Mouse (Mus musculus): ENCODE results near the gene Rgl1. TPM values are rescaled to one million over a fixed set of nuclear protein-coding genes. Genes with fewer than 3 reads are reported as not detected.
A peak's percentile ranks its signal among the peaks of the same experiment; 100 is the strongest.

The Rgl1 gene
- total and polyA plus RNA-seq, 2 experiments: 4.2 to 10.2 TPM

DNA sequence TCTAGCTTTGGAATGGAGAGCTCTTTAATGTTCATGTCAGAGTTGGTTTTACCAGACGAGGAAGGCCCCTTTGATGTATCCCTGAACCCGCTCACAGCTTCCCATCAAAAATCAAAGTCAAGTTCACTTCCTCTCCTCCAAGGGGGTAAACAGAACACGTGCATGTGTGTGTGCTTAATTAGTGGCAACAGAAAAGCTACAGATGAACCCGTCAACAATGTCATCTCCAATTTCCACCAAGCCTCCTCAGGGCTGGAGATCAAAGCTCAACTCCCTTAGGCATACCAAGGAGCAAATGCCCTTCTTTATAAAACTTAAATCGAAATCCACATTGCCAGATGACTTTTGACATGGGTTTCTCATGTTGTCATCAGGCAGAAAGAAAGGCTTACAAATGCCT, 191.1 kb downstream of the Rgl1 start:
- Histone ChIP-seq H3K4me3 (ENCODE audit: insufficient read depth, low read depth, low read length) (no peak overlapping the region), H3K4me1 (ENCODE audit: control insufficient read depth, insufficient read depth, low read length) (peaks cover 32% of the 10 kb centered on the region), H3K27me3 (ENCODE audit: control insufficient read depth, insufficient read depth, low read length) (no peaks in the 10 kb centered on the region), H3K79me2 (ENCODE audit: control insufficient read depth, insufficient read depth, low read length) (peaks cover 3% of the 10 kb centered on the region; the same call in 1 of the 2 replicates), H3K27ac (replicated peaks; ENCODE audit: insufficient read depth, low read depth, low read length) (no peak overlapping the region), H3K9ac (ENCODE audit: low read depth, low read length) (no peak overlapping the region), H3K36me3 (ENCODE audit: control insufficient read depth, insufficient read depth, low read length) (no peaks in the 10 kb centered on the region)
- DNase-seq (ENCODE audit: extremely low read depth, low read depth, low spot score): no peak
- no peak for TF ChIP-seq CTCF (IDR thresholded peaks at IDR 0.05; ENCODE audit: low read depth, low read length)
- no peak for TF ChIP-seq POLR2A (IDR thresholded peaks at IDR 0.05; ENCODE audit: extremely low read depth, insufficient read depth, low read length)
- 76% methylated on average over 5 of the region's 5 CpGs for WGBS

DNA sequence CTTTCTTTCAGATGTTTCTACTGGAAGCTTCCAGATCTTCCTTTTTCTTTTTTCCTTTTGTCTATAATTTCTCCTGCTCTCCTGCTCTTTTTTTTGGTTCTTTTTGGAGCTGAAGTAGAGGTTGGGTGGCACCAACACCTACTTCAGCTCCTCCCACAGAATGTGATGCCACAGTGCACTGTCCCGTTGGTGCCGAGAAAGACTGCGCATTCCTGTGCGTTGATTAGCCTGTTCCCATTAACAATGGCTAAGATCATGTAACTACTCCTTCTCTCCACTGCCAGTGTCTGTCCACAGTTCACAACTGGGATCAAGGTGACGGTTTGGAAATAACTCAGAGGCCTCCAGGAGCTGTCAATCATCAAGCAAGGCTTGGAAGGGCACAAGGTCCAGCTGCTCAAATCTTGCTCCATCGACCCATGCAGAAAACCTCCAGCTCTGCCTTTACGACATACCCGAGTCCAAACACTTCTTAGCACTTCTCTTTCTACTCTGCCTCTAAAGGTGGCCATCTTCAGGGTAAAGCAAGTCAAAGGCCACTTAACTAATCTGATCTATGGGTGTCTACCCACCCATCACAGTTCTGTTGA, 192.6 kb downstream of the Rgl1 start:
- H3K27ac ChIP-seq (replicated peaks; ENCODE audit: insufficient read depth, low read depth, low read length): peak overlapping the region; percentile 50
- peaks cover 27% of the 10 kb centered on the region for H3K4me1 ChIP-seq (ENCODE audit: control insufficient read depth, insufficient read depth, low read length)
- 61% methylated on average over 8 of the region's 8 CpGs for WGBS
- no peak for DNase-seq (ENCODE audit: extremely low read depth, low read depth, low spot score)
- H3K27me3 ChIP-seq (ENCODE audit: control insufficient read depth, insufficient read depth, low read length): no peaks in the 10 kb centered on the region
- H3K9ac ChIP-seq (ENCODE audit: low read depth, low read length): no peak overlapping the region
- H3K4me3 ChIP-seq (ENCODE audit: insufficient read depth, low read depth, low read length): no peak overlapping the region
- no peaks in the 10 kb centered on the region for H3K36me3 ChIP-seq (ENCODE audit: control insufficient read depth, insufficient read depth, low read length)
- peaks cover 3% of the 10 kb centered on the region for H3K79me2 ChIP-seq (ENCODE audit: control insufficient read depth, insufficient read depth, low read length)
- TF ChIP-seq CTCF (IDR thresholded peaks at IDR 0.05; ENCODE audit: low read depth, low read length): no peak
- TF ChIP-seq POLR2A (IDR thresholded peaks at IDR 0.05; ENCODE audit: extremely low read depth, insufficient read depth, low read length): no peak

DNA sequence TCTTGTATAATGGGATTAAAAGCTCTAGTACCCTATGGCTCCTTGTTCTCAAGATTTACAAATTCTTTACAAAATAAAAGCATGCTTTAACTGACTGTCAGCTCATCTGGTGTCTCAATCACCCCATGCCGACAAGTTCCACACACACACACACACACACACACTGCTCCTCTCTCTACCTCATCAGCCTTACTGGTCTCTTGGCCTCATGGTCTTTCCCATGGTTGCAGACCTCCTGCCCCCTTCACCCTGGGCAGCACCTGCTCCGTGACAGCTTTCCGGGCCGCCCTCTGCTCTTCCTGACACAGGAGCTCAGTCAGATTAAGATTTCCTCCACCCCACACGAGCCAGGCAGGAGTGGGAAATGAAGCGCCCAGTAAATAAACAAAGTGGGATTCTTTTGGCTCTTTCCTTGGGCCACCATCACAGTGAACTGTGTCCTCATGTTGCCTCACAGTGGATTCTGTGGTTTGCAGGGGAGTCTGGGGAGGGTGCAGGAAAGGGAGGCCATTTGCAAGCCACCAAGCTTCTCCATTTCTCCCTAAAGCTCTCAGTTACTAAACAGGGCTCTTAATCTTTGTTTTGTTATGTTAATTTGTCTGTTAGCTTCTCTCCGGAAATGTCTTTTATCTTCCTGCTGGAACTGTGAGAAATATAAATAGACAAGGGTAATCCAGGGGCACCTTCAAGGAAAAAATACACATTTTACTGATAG, 193.2 kb downstream of the Rgl1 start:
- H3K27ac ChIP-seq (replicated peaks; ENCODE audit: insufficient read depth, low read depth, low read length): peak overlapping the region; percentile 18; the same call in 1 of the 2 replicates
- peaks cover 24% of the 10 kb centered on the region for H3K4me1 ChIP-seq (ENCODE audit: control insufficient read depth, insufficient read depth, low read length)
- DNase-seq (ENCODE audit: extremely low read depth, low read depth, low spot score): peak; percentile 16
- peaks cover 3% of the 10 kb centered on the region for H3K79me2 ChIP-seq (ENCODE audit: control insufficient read depth, insufficient read depth, low read length)
- no peaks in the 10 kb centered on the region for H3K27me3 ChIP-seq (ENCODE audit: control insufficient read depth, insufficient read depth, low read length)
- H3K4me3 ChIP-seq (ENCODE audit: insufficient read depth, low read depth, low read length): no peak overlapping the region
- no peak for TF ChIP-seq POLR2A (IDR thresholded peaks at IDR 0.05; ENCODE audit: extremely low read depth, insufficient read depth, low read length)
- no peak for TF ChIP-seq CTCF (IDR thresholded peaks at IDR 0.05; ENCODE audit: low read depth, low read length)
- 68% methylated on average over 7 of the region's 7 CpGs for WGBS
- H3K9ac ChIP-seq (ENCODE audit: low read depth, low read length): no peak overlapping the region
- H3K36me3 ChIP-seq (ENCODE audit: control insufficient read depth, insufficient read depth, low read length): no peaks in the 10 kb centered on the region

DNA sequence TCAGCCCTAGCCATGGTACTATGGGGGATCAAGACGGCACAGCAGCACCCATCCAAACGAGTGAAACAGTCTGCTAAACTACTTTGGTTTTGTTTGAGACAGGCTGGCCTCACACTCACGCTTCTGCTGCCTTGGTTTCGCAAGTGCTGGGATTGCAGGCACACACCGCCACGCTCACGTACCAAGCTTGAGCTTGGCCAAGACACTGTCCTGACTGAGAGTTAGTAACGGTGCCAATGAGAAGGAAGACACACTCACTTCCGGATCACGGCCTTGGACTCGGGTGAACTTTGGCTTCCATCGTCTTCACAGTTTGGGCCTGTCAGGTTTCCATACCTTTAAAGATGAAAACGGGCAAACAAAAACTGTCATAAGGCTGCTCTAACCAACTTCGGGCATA, 194.8 kb downstream of the Rgl1 start:
- WGBS: 72% methylated on average over 14 of the region's 14 CpGs
- TF ChIP-seq CTCF (IDR thresholded peaks at IDR 0.05; ENCODE audit: low read depth, low read length): no peak
- no peak for TF ChIP-seq POLR2A (IDR thresholded peaks at IDR 0.05; ENCODE audit: extremely low read depth, insufficient read depth, low read length)
- Histone ChIP-seq H3K79me2 (ENCODE audit: control insufficient read depth, insufficient read depth, low read length) (peaks cover 3% of the 10 kb centered on the region), H3K27me3 (ENCODE audit: control insufficient read depth, insufficient read depth, low read length) (no peaks in the 10 kb centered on the region), H3K4me1 (ENCODE audit: control insufficient read depth, insufficient read depth, low read length) (peaks cover 20% of the 10 kb centered on the region), H3K36me3 (ENCODE audit: control insufficient read depth, insufficient read depth, low read length) (no peaks in the 10 kb centered on the region), H3K9ac (ENCODE audit: low read depth, low read length) (no peak overlapping the region), H3K27ac (replicated peaks; ENCODE audit: insufficient read depth, low read depth, low read length) (no peak overlapping the region), H3K4me3 (ENCODE audit: insufficient read depth, low read depth, low read length) (no peak overlapping the region)
- DNase-seq (ENCODE audit: extremely low read depth, low read depth, low spot score): no peak

DNA sequence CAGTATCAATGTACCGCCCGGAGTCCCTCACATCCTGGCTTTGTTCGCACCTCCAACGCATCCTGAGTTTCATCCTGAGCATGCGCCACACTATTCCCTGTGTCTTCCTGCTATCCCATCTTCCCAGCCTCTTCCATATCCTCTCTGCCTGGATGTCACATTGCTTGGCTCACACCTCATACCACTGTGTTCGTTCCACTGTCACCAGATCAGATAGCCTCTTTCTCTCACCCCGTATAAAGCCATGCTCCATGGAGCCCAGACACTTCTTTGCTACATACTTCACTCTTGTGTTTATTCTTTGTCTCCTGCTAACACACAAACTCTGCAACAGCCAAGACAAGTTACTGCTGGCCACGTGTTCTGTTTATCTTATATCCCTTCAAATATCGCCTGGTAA, 195.5 kb downstream of the Rgl1 start:
- H3K27ac ChIP-seq (replicated peaks; ENCODE audit: insufficient read depth, low read depth, low read length): no peak overlapping the region
- WGBS: 73% methylated on average over 9 of the region's 9 CpGs
- H3K79me2 ChIP-seq (ENCODE audit: control insufficient read depth, insufficient read depth, low read length): peaks cover 3% of the 10 kb centered on the region
- H3K36me3 ChIP-seq (ENCODE audit: control insufficient read depth, insufficient read depth, low read length): no peaks in the 10 kb centered on the region
- H3K4me3 ChIP-seq (ENCODE audit: insufficient read depth, low read depth, low read length): no peak overlapping the region
- H3K27me3 ChIP-seq (ENCODE audit: control insufficient read depth, insufficient read depth, low read length): no peaks in the 10 kb centered on the region
- no peak for DNase-seq (ENCODE audit: extremely low read depth, low read depth, low spot score)
- H3K4me1 ChIP-seq (ENCODE audit: control insufficient read depth, insufficient read depth, low read length): peaks cover 18% of the 10 kb centered on the region
- TF ChIP-seq POLR2A (IDR thresholded peaks at IDR 0.05; ENCODE audit: extremely low read depth, insufficient read depth, low read length) (no peak), CTCF (IDR thresholded peaks at IDR 0.05; ENCODE audit: low read depth, low read length) (no peak)
- H3K9ac ChIP-seq (ENCODE audit: low read depth, low read length): no peak overlapping the region

DNA sequence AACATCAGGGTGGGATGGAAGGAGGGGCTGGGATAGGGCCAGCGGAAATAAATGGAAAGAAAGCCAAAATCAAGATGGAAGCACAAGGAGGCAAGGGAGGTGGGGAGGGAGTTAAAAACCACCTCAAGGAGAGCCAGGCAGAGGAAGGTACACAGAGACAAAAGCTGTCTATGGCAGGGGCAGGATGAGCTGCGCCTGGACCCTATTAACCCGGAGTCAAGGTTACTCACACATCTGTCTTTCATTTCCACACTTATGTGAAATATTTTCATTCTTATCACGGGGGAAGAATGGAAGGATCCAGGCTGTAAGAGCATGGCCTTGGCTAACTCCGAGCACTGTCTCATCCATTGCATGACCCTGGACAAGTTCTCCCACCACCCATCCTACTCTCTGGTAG, 202.9 kb downstream of the Rgl1 start:
- no peak overlapping the region for H3K4me3 ChIP-seq (ENCODE audit: insufficient read depth, low read depth, low read length)
- H3K27me3 ChIP-seq (ENCODE audit: control insufficient read depth, insufficient read depth, low read length): no peaks in the 10 kb centered on the region
- H3K36me3 ChIP-seq (ENCODE audit: control insufficient read depth, insufficient read depth, low read length): no peaks in the 10 kb centered on the region
- TF ChIP-seq POLR2A (IDR thresholded peaks at IDR 0.05; ENCODE audit: extremely low read depth, insufficient read depth, low read length): no peak
- no peak for TF ChIP-seq CTCF (IDR thresholded peaks at IDR 0.05; ENCODE audit: low read depth, low read length)
- no peaks in the 10 kb centered on the region; the same call in 1 of the 2 replicates for H3K79me2 ChIP-seq (ENCODE audit: control insufficient read depth, insufficient read depth, low read length)
- no peak for DNase-seq (ENCODE audit: extremely low read depth, low read depth, low spot score)
- H3K4me1 ChIP-seq (ENCODE audit: control insufficient read depth, insufficient read depth, low read length): peaks cover 2% of the 10 kb centered on the region; the same call in 1 of the 2 replicates
- no peak overlapping the region for H3K9ac ChIP-seq (ENCODE audit: low read depth, low read length)
- H3K27ac ChIP-seq (replicated peaks; ENCODE audit: insufficient read depth, low read depth, low read length): no peak overlapping the region
- 77% methylated on average over 5 of the region's 5 CpGs for WGBS

Data from liver, adult 2 months (tissue).